Mouse (Mus musculus): ENCODE data around the gene Klrb1c. TPM values are rescaled to one million over a fixed set of nuclear protein-coding genes. Genes with fewer than 3 reads are reported as not detected.
A peak's percentile ranks its signal among the peaks of the same experiment; 100 is the strongest.
"Not testable (repeated sequence)": the region's sequence is repeated elsewhere in the genome, so short reads cannot be mapped to it uniquely, and the experiment has no call there.

Gene Klrb1c
- polyA plus RNA-seq, 1 experiment from 2014 or later: not detected

- 0 out of 2 replicates have a peak overlapping the region, but pooled peaks have one; percentile 30 for H3K4me2 ChIP-seq
- ATAC-seq (ENCODE audit: insufficient number of reproducible peaks, insufficient read depth, low FRiP score, low TSS enrichment, low read depth): peak; percentile 92
Measured at GRCm38 (mm10) chr6:128753610-128754224, 35.3 kb downstream of the Klrb1c start.

GRCm38 (mm10) chr6:128747006-128747405 is 42.0 kb downstream of the Klrb1c start:
- not testable (repeated sequence) for H3K9ac ChIP-seq (replicated peaks); H3K27me3 ChIP-seq; ATAC-seq (ENCODE audit: insufficient number of reproducible peaks, insufficient read depth, low FRiP score, low TSS enrichment, low read depth); H3K4me2 ChIP-seq; H3K4me1 ChIP-seq (replicated peaks); H3K27ac ChIP-seq; H3K9me3 ChIP-seq; H3K4me3 ChIP-seq (replicated peaks); H3K36me3 ChIP-seq
- WGBS: 78% methylated on average over 6 of the region's 6 CpGs

More at GRCm38 (mm10) chr6:128753610-128754224, 35.3 kb downstream of the Klrb1c start:
- H3K9me3 ChIP-seq; H3K4me3 ChIP-seq (replicated peaks); H3K36me3 ChIP-seq; H3K27me3 ChIP-seq; H3K9ac ChIP-seq (replicated peaks); H3K4me1 ChIP-seq (replicated peaks); H3K27ac ChIP-seq: not testable (repeated sequence)
- 37% methylated on average over 8 of the region's 8 CpGs for WGBS

- WGBS: 78% methylated on average over 7 of the region's 7 CpGs
- no peak overlapping the region for H3K4me2 ChIP-seq
- no peaks in the 10 kb centered on the region for H3K36me3 ChIP-seq
- H3K9me3 ChIP-seq: no peaks in the 10 kb centered on the region
- no peak for ATAC-seq (ENCODE audit: insufficient number of reproducible peaks, insufficient read depth, low FRiP score, low TSS enrichment, low read depth)
- H3K4me3 ChIP-seq (replicated peaks): no peak overlapping the region
- no peak overlapping the region for H3K9ac ChIP-seq (replicated peaks)
- H3K4me1 ChIP-seq (replicated peaks): peaks cover 6% of the 10 kb centered on the region; the same call in 1 of the 2 replicates
- no peak overlapping the region for H3K27ac ChIP-seq
- H3K27me3 ChIP-seq: no peaks in the 10 kb centered on the region
Measured at GRCm38 (mm10) chr6:128737445-128737844, 51.6 kb downstream of the Klrb1c start.

GRCm38 (mm10) chr6:128736100-128736499 is 52.9 kb downstream of the Klrb1c start:
- no peak overlapping the region for H3K27ac ChIP-seq
- H3K9me3 ChIP-seq: no peaks in the 10 kb centered on the region
- H3K9ac ChIP-seq (replicated peaks): no peak overlapping the region
- H3K27me3 ChIP-seq: no peaks in the 10 kb centered on the region
- peaks cover 6% of the 10 kb centered on the region; the same call in 1 of the 2 replicates for H3K4me1 ChIP-seq (replicated peaks)
- no peak overlapping the region for H3K4me3 ChIP-seq (replicated peaks)
- ATAC-seq (ENCODE audit: insufficient number of reproducible peaks, insufficient read depth, low FRiP score, low TSS enrichment, low read depth): no peak
- H3K4me2 ChIP-seq: no peak overlapping the region
- no peaks in the 10 kb centered on the region for H3K36me3 ChIP-seq

- Histone ChIP-seq H3K36me3 (no peaks in the 10 kb centered on the region), H3K27ac (no peak overlapping the region), H3K9ac (replicated peaks) (no peak overlapping the region), H3K27me3 (no peaks in the 10 kb centered on the region), H3K4me3 (replicated peaks) (no peak overlapping the region), H3K9me3 (no peaks in the 10 kb centered on the region), H3K4me1 (replicated peaks) (peaks cover 6% of the 10 kb centered on the region; the same call in 1 of the 2 replicates), H3K4me2 (no peak overlapping the region)
- no peak for ATAC-seq (ENCODE audit: insufficient number of reproducible peaks, insufficient read depth, low FRiP score, low TSS enrichment, low read depth)
Measured at GRCm38 (mm10) chr6:128734896-128735295, 54.1 kb downstream of the Klrb1c start.

- no peak overlapping the region for H3K27ac ChIP-seq
- no peak overlapping the region for H3K9ac ChIP-seq (replicated peaks)
- ATAC-seq (ENCODE audit: insufficient number of reproducible peaks, insufficient read depth, low FRiP score, low TSS enrichment, low read depth): no peak
- H3K36me3 ChIP-seq: no peaks in the 10 kb centered on the region
- H3K4me1 ChIP-seq (replicated peaks): peaks cover 6% of the 10 kb centered on the region; the same call in 1 of the 2 replicates
- 63% methylated on average over 5 of the region's 5 CpGs for WGBS
- H3K4me2 ChIP-seq: no peak overlapping the region
- no peaks in the 10 kb centered on the region for H3K27me3 ChIP-seq
- no peak overlapping the region for H3K4me3 ChIP-seq (replicated peaks)
- no peaks in the 10 kb centered on the region for H3K9me3 ChIP-seq
Measured at GRCm38 (mm10) chr6:128733908-128734679, 54.9 kb downstream of the Klrb1c start.

- WGBS: 83% methylated on average over 3 of the region's 3 CpGs
- H3K27ac ChIP-seq: no peak overlapping the region
- peaks cover 6% of the 10 kb centered on the region; the same call in 1 of the 2 replicates for H3K4me1 ChIP-seq (replicated peaks)
- ATAC-seq (ENCODE audit: insufficient number of reproducible peaks, insufficient read depth, low FRiP score, low TSS enrichment, low read depth): no peak
- no peaks in the 10 kb centered on the region for H3K36me3 ChIP-seq
- H3K4me2 ChIP-seq: no peak overlapping the region
- no peak overlapping the region for H3K4me3 ChIP-seq (replicated peaks)
- no peak overlapping the region for H3K9ac ChIP-seq (replicated peaks)
- H3K9me3 ChIP-seq: no peaks in the 10 kb centered on the region
- no peaks in the 10 kb centered on the region for H3K27me3 ChIP-seq
Measured at GRCm38 (mm10) chr6:128732032-128732431, 57.0 kb downstream of the Klrb1c start.

Other genes starting within 250 kb of the Klrb1c start
- gene A2ml1, start 207.6 kb downstream of the Klrb1c start, polyA plus RNA-seq (2016; fragmentation: Nextera tagmentation; extraction: Ambion mirVana): not detected in 2 replicates
- gene Klrb1a, start 165.7 kb downstream of the Klrb1c start, polyA plus RNA-seq (2016; fragmentation: Nextera tagmentation; extraction: Ambion mirVana): not detected in 2 replicates
- not detected in 2 replicates for gene Clec2h, start 126.8 kb downstream of the Klrb1c start, polyA plus RNA-seq (2016; fragmentation: Nextera tagmentation; extraction: Ambion mirVana)
- not detected in 2 replicates for gene Klrb1, start 66.2 kb downstream of the Klrb1c start, polyA plus RNA-seq (2016; fragmentation: Nextera tagmentation; extraction: Ambion mirVana)
- gene Gm44511, start 37.1 kb upstream of the Klrb1c start, polyA plus RNA-seq (2016; fragmentation: Nextera tagmentation; extraction: Ambion mirVana): not detected in 2 replicates
- gene Klrb1b, start 37.1 kb upstream of the Klrb1c start, polyA plus RNA-seq (2016; fragmentation: Nextera tagmentation; extraction: Ambion mirVana): not detected in 2 replicates
- gene Clec2i, start 98.4 kb upstream of the Klrb1c start, polyA plus RNA-seq (2016; fragmentation: Nextera tagmentation; extraction: Ambion mirVana): not detected in 2 replicates
- 0.51 and 0.70 TPM in 2 replicates for gene BC035044, start 101.9 kb upstream of the Klrb1c start, polyA plus RNA-seq (2016; fragmentation: Nextera tagmentation; extraction: Ambion mirVana)
- gene Clec2g, start 145.2 kb upstream of the Klrb1c start, polyA plus RNA-seq (2016; fragmentation: Nextera tagmentation; extraction: Ambion mirVana): not detected in 2 replicates